Mouse (Mus musculus): ENCODE data around the gene Emc4. TPM values are rescaled to one million over a fixed set of nuclear protein-coding genes. Genes with fewer than 3 reads are reported as not detected.
A peak's percentile ranks its signal among the peaks of the same experiment; 100 is the strongest.

Gene Emc4
- total RNA-seq (2021): 10 to 100 TPM; 61.2 to 67.8 TPM
- long read RNA-seq, experiment 1, transcript Emc4-201 (5 exons, 983 nt): major isoform, 61 of 70 reads
- long read RNA-seq, experiment 1, partial matches to known transcripts: 6 of 70 reads
- long read RNA-seq, experiment 1, other reads (novel, unspliced or antisense): 3 of 70 reads
- long read RNA-seq, experiment 2, transcript Emc4-201 (5 exons, 983 nt): major isoform, 55 of 58 reads
- long read RNA-seq, experiment 2, partial matches to known transcripts: 3 of 58 reads
- long read RNA-seq, experiment 2, other reads (novel, unspliced or antisense): 0 of 58 reads

DNA sequence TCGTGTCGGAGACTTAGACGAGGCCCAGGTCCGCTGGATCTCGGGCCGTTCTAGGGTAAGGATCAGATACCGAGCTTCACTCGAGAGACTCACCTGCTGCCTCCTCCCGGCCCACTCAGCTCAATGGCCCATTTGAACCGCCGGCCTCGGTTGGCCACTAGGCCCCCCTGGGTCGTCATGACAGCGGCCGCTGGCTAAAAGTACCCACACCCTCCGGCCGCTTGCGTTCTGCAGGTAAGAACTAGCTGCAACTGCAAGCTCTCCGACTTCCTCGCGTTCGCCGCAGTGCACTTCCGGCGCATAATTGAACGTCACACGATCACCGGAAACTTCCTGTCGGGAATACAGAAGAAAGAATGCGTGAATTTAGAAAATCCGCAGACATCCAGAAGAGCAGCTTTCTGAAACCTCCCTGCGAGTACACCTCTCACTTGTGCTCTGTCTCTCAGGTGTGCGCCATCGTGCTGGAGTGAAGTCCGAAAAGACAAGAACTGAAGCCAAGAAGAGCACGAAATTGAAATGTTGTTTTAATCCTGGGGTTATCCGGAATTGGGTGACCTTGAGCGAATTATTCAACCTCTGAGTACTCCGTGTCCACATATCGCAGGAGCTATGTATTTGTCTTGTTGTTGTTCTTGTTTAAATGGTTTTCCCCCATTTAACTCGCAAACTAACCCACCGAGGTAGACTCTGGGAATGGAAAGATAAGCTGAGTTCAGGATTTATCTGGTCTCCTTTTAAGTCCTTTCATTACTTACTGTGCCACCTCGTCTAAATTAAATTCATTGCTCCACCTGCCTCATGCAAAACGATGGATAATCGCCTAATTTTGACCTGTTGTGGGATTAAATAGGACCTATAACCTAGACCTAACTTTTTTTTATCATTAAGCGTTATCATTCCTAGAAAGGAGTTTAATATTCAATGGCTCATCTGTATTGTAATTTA is at the start of gene Emc4:
Emc4 (minus strand) TSS at position 302 of the 948 bp plus-strand sequence.
- intact Hi-C loops (cut with DNase I): loop anchor here (2.0 to 5.0 kb wide), 2 partner anchors 87 to 106 kb away; partner anchors contain the start of genes Emc7 and Nop10
- peak; percentile 85 to 94 for DNase-seq

DNA sequence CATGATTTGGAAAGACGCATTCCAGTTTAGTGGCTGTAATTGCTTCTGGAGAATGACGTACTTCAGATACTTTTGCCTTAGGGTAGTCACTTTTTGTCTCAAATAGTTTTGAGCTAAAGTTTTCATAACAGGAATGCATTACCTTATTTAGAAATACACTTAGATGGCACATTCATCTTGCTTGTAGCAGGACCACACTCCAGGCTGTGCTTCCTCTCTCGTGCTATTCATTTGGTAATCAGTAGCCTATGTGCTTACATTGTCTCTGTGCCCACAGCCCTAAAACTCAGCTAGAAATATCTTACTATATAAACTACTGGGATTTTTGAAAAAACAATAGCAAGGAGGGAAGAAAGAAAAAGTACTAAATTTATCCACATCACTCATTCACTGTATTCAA is 39.2 kb upstream of the Emc4 start:
- intact Hi-C loops (cut with DNase I): no loop called here
- DNase-seq: no peak

DNA sequence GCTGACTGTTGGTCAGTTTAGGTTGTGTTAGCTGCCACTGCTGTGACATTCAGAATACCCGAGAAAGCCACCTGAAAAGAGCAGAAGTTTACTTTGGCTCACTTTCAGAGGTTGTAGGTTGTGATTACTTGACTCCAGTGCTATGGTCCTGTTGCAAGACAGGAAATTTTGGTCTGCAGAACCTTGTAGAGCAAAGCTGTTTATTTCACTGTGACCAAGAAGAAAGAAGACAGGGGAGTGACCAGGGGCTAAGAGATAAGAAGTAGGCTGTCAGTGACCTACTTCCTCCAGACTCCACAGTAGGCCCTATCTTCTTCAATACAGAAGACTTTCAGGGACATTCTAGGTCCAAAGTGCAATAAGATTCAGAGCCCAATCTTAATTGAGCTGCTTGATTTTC is 28.8 kb upstream of the Emc4 start:
- intact Hi-C loops (cut with DNase I): no loop called here
- DNase-seq: no peak

DNA sequence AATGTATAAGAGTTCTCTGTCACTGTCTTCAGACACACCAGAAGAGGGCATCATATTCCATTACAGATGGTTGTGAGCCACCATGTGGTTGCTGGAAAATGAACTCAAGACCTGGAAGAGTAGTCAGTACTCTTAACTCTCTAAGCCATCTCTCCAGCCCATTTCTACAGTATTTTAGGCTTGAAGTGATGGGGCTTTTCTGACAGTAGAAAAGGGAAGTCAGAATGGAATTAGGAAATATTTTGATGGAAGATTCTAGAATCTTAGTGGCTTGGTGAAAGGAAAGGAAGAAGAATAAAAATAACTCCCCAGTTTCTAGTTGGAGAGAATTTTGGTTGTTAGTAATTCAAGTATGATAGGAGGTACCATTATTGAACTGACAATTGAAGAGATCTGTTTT is 26.1 kb upstream of the Emc4 start:
- DNase-seq: no peak
- intact Hi-C loops (cut with DNase I): no loop called here

DNA sequence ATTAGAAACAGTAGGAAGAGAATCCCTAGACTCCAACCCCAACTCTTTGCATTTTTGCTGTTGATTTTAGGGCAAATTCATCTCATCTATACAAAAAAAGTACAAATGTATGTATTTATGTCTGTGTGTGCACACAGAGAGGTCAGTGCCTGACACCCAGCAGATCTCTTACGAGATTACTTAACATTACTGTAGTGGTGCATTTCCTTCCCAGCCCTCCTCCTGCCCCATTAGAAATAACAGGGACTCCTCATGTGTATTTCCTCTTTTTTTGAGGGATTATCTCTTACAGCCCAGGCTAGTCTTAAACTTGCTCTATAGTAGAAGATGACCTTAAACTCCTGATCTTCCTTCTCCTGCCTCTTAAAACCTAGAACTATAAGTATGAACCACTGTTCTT is 24.9 kb upstream of the Emc4 start:
- no peak for DNase-seq
- intact Hi-C loops (cut with DNase I): no loop called here

DNA sequence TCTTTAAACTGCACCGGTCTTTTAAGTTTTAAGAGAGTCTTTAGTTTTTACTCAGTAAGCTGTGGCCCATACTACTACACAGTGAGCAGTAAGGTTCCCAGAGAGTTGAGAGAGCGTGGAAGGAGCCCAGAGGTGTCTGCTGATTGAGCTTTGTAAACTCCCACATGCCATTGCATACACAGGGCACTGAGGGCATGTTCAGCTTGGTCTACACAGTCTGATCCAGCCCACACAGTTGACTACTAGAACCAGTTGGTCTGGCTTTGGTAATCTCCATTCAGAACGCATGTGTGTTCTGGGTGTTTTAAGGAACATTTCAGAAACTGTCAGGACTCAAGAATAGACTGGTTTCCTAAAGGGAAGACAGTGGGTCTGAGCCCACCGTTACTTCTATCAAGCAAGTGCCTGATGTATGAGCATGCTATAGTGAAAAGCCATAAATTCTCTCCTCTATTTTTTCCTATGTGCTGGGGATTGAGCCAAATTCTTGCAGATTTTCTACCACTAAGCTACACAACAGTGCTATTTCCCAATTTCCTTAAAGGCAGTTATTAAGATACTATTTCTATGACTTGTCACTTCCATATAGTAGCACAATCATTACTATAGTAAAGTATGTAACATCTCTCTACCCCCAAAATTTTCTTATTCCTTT is 23.6 kb upstream of the Emc4 start:
- intact Hi-C loops (cut with DNase I): no loop called here
- no peak for DNase-seq

DNA sequence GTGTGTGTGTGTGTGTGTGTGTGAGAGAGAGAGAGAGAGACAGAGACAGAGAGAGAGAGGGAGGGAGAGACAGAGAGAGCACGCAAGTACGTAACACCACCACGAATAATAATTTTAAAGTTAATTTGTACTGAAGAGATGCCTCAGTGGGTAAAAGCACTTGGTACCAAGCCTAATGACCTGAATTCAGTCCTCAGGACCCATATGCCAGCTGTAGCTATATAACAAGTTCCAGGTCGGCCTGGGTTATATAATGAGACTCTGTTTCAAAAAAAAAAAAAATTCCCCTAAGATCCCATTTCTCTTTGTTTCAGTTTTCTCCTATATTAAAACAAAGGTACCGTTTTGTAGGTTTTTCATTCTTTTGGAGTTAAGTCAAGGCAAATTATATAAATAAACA is 23.0 kb upstream of the Emc4 start:
- DNase-seq: no peak
- intact Hi-C loops (cut with DNase I): no loop called here

DNA sequence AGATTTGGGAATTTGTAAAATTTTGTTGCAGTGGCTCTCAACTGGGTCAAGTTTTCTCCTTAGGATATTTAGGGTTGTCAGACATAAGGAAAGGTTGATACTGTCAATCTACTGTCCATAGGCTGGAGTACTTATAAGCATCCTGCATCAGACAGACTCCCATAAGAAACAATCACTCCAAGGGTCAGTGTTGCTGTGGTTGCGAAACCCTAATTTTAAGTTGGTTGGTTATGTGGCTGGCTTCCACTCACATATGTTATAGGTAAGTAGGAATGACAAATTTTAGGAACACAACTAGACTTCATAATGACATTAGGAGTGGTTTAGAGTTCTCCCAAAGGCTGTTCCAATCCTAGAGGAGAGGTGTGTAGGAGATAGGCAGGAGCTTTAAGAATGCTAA is 13.4 kb upstream of the Emc4 start:
- intact Hi-C loops (cut with DNase I): no loop called here
- no peak for DNase-seq

DNA sequence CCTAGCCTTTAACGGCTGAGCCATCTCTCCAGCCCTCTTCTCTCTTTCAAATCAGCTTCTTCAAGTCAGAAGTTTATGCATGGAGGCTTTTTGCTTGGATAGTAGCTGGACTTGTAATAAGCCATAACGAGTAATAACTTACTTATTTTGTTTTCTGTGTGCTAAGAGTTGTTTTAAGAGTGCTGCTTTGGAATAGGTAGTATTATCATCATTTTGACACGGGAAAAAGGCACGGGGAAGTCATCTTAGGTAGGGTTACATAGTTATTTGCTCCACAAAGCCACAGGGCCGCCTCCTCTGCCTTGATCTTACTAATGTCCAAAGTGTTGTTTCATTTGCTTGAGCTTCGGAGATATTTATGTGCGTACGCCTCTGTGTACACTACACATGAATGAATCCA is 12.3 kb upstream of the Emc4 start:
- intact Hi-C loops (cut with DNase I): no loop called here
- DNase-seq: no peak

DNA sequence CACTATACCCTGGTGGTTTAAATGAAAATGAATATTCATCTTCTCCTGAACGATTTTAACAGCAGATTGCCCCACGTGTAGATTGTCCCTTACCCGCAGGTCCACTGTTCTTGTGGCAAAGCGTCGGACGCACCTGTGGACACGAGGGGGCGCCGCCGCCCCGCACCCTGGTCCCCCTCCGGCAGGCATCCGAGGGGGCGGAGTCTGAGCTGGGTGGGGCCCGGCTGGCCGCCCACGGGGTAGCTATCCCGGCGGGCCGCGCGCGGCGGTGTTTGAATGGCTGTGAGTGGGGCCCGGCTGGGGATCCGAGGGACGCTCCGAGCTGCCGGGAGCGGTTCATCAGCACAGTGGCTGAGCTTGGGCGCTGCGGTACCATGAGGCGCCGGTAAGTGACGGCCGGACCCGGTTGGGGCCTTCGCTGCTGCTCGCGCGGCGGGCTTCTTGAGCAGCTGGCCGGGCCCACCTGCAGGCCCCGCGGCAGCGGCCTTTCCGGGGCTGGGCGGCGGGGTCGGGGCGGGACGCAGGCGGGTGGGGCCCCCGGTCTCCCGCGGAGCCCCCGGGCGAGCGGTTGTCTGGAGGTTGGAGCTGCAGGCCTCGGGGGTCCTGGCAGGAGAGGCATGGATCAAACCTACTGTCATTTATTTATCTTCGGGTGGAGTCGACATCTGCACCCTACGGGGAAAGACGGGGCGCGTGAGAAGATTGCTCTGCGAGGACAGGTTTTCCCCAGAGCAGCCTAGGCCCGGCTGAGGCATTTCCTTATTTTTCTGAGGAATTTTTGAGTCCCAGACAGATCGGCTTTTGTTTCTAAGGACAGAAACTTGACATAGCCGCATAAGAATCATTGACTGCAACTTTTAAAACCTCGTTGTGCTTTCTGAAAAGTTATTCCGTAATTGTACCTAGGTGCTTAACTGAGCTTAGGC is 11.4 kb upstream of the Emc4 start, which contains the start of gene Katnbl1:
Katnbl1 (plus strand) TSS at position 239 of the 926 bp plus-strand sequence.
- intact Hi-C loops (cut with DNase I): loop anchor here (2.0 to 10.0 kb wide), 3 partner anchors 76 to 386 kb away; partner anchors contain the start of genes Chrm5 and Emc7

DNA sequence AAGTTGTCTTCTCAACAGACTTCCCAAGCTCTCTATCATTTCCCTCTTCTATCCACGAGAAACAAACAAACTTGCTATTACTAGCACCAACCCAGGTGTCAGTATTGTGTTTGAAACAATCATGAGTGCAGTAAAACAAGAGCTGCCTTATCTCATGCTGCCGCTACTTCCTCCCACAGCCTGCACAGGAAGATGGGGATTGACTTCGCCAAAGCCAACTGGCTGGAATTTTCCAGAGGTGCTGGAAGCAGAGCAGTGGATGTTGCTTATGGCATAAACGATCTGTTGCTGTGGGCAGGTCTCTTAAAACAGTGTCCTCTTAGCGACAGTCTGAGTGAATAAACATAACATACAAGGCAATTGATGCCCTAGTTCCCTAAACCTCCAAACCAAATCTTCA is 6.8 kb upstream of the Emc4 start:
- DNase-seq: peak in 1 of 2 experiments; percentile 21
- intact Hi-C loops (cut with DNase I): loop anchor here (10.0 kb wide), 1 partner anchor 390 kb away; no protein-coding TSS in a partner anchor

More for the DNA sequence above, 11.4 kb upstream of the Emc4 start, which contains the start of gene Katnbl1:
- peak; percentile 98 for DNase-seq

DNA sequence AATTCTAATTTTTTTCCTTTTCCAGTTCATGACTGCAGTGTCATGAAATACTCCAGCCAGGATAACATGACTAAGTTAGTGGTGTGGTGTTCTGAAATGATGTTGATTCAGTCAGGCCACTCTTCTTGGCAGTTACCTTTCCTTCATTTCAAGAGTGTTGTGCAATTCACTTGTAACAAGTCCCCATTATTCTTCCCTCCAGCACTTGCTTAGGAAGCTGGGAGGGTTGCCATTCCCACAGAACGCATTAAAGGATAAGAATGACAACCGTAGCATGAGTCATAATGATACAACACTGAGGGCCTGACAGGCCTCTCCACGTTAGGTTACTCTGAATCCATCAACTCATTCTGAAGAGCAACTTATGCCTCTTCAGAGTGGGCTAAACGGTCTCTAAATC is 5.3 kb upstream of the Emc4 start:
- no peak for DNase-seq
- intact Hi-C loops (cut with DNase I): loop anchor here (10.0 kb wide), 1 partner anchor 392 kb away; no protein-coding TSS in a partner anchor

DNA sequence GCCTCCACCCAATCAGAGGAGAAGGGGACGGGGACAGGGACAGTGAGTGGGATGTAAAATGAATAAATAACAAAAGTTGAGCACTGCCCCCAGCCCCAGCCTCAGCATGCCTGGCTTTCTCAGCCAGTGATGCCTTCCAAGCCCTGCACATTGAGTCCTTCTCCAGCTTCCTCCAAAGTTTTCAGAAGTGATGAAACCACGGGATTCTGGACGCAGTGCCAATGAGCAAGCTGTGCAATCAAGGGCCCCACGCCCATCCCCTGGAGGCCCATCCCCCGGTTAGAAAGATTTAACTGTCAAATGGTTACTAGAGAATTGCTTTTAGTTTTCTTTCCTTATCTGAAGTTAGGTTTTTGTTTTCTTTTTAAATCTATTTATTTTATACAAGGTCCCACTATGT is 2.1 kb upstream of the Emc4 start:
- peak; percentile 55 to 56 for DNase-seq
- intact Hi-C loops (cut with DNase I): loop anchor here (2.0 to 10.0 kb wide), 3 partner anchors 85 to 395 kb away; partner anchors contain the start of genes Emc7 and Nop10

DNA sequence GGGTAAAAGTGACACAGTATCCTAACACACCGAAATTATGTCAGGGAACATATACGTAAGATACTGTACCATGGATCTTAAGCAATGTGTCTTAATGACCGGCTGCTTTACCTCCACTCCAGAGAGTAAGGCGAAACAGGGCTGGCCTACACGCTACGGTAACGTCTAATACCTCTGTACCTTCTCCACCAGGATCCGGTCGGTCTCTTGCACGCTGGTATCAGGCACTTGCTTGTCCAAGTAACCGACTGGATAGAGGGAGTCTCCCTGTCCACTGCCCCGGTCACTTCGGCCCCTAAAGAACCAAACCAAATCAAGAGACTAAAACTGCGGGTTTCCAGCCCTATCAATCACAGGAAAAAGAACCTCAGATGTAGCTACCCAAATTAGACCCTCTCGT is 605 bp downstream of the Emc4 start:
- DNase-seq: no peak

DNA sequence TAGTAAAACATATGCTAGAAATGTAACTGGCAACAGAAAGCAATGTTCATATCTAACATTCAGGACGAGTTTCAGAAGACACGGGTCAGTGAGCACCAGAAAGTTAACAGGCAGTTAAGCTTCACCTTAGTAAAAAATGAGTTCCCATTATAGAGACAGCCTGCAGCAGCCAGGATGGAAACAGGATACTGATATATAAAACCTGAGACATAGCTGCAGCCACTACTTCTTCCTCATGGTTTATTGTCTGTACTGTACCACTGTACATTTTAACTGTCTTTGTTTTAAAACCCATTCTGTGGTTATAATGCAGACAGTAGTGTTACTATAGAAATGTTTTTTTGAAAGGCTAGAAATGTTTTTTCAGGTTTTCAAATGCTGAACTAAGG is 7.1 kb downstream of the Emc4 start:
- intact Hi-C loops (cut with DNase I): no loop called here
- no peak for DNase-seq

More for the DNA sequence above, 605 bp downstream of the Emc4 start:
- intact Hi-C loops (cut with DNase I): loop anchor here (5.0 kb wide), 1 partner anchor 105 kb away; the partner anchor contains the start of gene Nop10

DNA sequence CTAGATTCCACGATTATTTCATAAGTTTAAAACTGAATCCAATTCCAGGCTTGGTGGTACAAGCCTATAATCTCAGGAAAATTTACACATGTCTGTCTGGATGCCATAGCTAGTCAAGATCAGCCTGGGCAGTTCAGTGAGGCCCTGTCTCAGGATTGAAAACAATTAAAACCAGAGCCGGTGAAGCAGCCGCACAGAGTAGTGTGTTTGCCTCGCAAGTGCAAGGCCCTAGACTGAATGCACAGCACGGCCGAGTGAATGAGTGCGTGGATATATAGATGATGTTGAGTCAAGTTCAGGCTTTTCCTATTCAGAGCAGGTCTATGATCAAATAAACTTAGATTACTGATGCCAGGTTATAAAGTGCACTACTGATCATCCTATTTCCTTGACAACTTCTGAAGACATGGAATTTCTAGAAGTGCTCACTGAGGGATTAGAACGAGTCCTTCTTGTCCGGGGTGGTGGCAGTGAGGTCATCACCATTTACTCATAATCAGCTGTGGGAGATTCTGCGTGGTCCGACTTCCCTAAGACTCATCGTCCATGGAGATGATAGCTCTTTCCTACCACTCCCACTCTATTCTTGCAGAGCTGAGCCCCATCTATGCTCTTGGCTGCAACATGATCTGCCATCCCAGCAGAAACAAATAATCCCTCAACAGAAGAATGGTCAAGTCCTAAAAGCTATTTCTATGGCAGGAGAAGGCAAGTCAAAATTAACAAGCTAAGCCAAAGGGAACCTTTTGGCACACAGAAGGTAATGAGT is 7.6 kb downstream of the Emc4 start:
- intact Hi-C loops (cut with DNase I): no loop called here
- no peak for DNase-seq

DNA sequence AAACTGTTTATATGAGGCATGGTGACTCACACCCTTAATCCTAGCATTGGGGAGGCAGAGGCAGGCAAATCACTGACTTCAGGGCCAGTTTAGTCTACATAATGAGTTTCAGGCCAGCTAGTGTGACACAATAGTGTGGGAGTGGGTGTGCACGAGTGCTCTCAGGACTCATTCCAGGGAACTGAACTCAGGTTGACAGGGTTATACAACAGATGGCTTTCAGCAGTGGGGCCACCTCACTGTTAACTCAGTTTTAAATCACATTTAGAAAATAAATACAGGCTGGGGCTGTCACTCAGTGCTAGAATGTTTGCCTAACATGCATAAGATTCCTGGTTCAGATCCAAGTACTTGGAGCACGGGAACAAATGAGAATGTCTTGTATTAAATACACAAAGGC is 8.2 kb downstream of the Emc4 start:
- no peak for DNase-seq
- intact Hi-C loops (cut with DNase I): no loop called here

DNA sequence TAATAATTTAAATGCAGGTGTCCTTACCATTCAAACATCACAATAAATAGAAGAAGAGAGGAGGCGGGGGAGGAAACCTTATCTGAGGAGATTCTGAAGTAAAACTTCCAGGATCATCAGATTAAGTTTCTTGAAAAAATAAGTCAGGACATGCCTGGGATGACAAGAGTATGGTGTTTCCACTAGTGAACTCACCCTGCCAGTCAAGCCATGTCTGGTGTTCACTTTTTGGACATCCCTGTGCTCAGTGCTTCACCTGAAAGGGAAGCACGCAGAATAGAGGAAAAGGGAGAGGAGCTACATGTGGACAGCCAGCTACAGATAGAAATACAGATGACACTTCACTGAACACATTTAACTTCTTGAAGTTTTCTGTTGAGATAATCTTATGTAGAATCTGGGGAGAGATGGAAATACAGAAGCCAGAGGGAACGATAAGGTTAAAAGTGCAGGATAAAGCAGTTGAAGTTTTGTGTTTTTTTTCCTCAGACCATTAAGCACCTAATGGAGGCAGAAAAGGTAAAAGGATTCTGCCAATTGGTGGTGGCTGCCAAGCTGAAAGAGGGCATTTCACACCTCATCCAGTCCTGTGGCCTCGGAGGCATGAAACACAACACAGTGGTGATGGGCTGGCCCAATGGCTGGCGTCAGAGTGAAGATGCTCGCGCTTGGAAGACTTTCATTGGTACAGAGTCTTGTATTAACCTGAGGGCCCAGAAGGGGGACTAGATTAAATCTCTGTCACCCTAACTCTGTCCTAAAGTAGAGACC is 14.0 kb downstream of the Emc4 start:
- intact Hi-C loops (cut with DNase I): no loop called here
- DNase-seq: no peak

All from heart, postnatal 14 days (tissue).